Mouse (Mus musculus) thymus, postnatal 25 days (tissue): Measurements from ENCODE around the gene Tbx3.

Source experiments
- DNase-seq: peaks from one replicate; pipeline ENCODE4 v3.0.0; 2022

The Tbx3 gene

DNA sequence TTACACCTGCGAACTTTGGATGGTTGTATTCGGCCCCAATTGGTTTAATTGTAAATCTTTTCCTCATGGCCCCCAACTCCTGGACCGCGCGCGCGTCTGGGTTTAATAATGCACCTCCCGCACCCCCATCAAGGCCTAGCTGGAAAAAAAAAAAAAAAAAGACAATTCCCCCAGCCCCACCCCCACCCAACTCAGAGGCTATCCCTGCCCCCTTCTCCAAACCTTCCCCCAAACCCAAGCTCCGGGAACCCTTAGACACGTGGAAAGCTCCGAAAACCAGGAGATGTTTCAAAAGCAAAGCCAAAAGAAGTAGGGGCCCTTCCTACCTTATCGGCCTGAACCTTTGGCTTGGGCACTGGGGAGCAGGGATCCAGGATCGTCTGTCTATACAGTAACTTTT lies 8.1 kb upstream of the Tbx3 start:
- no peak for DNase-seq

DNA sequence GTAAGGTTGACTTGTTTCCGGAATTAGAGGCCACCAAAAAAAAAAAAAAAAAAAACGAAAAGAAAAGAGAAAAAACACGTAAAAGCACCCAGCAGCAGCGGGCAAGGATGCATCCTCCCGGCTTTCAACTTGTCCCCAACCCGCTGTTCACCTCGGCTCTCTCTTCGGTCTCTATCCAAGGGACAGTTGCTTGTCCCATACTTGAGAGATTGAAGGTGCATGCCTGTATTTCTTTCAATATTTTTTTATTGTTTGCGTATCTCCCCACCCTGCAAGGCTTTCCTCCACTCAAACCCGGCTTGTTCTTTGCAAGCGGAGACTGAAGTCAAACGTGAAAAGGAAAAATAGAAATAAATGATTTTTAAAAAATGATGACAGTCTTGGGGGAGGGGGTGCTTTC lies 7.7 kb upstream of the Tbx3 start:
- DNase-seq: no peak

- no peak for DNase-seq
Measured at GRCm38 (mm10) chr5:119663241-119663640, 7.2 kb upstream of the Tbx3 start.

- DNase-seq: no peak
Measured at GRCm38 (mm10) chr5:119663747-119664146, 6.7 kb upstream of the Tbx3 start.

GRCm38 (mm10) chr5:119665739-119666138 lies 4.7 kb upstream of the Tbx3 start:
- no peak for DNase-seq

- no peak for DNase-seq
Measured at GRCm38 (mm10) chr5:119667356-119667940, 3.0 kb upstream of the Tbx3 start.

GRCm38 (mm10) chr5:119668191-119668912 lies 2.1 kb upstream of the Tbx3 start:
- DNase-seq: no peak

GRCm38 (mm10) chr5:119668913-119669411 lies 1.5 kb upstream of the Tbx3 start:
- DNase-seq: no peak

GRCm38 (mm10) chr5:119669741-119670565 lies 516 bp upstream of the Tbx3 start:
- DNase-seq: no peak

GRCm38 (mm10) chr5:119671124-119671801 lies 794 bp downstream of the Tbx3 start:
- DNase-seq: no peak

DNA sequence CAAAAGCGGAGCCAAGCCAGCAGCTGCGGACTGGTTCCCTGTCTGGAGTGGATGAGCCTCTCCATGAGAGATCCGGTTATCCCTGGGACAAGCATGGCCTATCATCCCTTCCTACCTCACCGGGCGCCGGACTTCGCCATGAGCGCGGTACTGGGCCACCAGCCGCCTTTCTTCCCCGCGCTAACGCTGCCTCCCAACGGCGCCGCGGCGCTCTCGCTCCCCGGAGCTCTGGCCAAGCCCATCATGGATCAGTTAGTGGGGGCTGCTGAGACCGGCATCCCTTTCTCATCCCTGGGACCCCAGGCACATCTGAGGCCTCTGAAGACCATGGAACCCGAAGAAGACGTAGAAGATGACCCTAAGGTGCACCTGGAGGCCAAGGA lies 1.5 kb downstream of the Tbx3 start:
- no peak for DNase-seq

DNA sequence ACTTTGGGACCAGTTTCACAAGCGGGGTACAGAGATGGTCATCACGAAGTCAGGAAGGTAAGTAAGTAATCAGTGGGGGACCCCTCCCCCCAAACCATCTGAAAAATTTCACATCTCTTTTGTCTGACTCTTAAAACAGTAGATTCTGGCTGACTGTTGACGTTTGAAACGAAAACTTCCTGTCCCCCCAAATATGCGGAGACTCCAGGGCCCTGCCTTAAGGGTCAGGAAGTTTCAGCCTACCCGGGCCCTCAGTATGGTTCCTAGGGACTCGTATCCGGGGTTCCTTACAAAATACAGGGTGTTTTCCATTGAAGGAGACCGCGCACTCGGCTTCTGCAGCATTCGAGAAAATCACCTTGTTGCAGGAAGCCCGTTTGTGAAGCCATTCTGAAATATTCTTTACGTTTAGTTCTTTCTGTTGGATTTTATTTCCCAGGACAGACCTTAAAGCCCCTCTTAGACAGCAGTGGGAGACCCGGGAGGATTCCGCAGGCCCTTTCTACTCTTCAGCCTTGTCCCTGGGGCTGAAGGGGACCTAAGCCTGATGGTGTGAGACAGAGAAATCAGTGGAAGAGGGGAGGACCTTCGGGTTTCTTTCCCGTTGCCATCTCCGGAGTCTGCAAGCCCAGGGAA lies 2.0 kb downstream of the Tbx3 start:
- DNase-seq: no peak

GRCm38 (mm10) chr5:119672984-119673600 lies 2.6 kb downstream of the Tbx3 start:
- no peak for DNase-seq

DNA sequence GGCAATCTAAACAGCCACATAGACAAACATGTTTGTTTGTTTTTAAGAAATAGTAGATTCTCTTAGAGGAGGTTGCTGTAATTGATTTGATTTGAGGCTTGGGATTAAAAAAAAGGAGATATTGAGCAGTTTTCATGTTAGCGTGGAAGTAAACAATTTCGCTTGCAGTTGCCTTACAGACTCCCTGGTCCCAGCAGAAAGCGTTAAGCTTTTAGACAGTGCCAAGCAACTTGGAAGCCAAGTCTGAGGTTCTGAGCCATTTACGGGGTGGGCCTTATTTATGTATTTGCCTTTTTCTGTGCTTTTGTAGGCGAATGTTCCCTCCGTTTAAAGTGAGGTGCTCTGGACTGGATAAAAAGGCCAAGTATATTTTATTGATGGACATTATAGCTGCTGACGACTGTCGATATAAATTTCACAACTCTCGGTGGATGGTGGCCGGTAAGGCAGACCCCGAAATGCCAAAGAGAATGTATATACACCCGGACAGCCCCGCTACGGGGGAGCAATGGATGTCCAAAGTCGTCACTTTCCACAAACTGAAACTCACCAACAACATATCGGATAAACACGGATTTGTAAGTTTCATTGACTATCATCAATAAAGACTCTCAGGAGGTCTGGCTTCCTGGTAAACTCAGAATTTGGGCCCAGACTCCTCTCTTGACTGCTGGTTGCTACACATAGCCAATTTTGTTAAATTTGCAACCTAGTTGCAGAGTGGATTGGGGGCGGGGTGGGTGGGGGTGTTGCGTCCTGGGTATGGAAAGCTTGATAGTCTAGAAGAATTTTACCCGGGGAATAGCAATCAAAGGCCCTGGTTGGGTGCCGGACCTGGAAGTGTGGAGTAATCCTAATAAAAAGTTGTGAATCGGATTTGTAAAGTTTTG lies 3.5 kb downstream of the Tbx3 start:
- DNase-seq: no peak

GRCm38 (mm10) chr5:119674606-119675330 lies 4.3 kb downstream of the Tbx3 start:
- DNase-seq: no peak

- no peak for DNase-seq
Measured at GRCm38 (mm10) chr5:119676245-119676644, 5.8 kb downstream of the Tbx3 start.

GRCm38 (mm10) chr5:119678516-119678915 lies 8.0 kb downstream of the Tbx3 start:
- no peak for DNase-seq

DNA sequence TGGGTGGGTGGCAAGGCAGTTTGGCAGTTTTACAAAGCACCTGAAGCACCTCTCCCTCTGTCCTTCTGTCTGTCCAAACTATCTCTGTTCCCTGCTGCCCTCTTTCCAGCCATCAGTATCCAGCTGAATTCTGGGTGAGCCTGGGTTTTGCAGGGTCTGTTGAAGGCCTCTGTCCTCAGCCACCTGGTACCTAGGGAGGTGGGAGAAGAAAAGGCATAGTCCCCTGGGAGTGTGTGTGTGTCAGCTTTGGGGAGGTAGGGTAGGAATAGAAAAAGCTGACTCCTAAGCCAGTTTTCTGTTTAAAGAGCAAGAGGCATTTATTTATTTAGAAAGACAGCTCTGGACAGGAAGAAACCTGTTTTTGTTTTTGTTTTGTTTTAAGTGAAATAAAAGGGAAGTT lies 8.6 kb downstream of the Tbx3 start:
- no peak for DNase-seq

DNA sequence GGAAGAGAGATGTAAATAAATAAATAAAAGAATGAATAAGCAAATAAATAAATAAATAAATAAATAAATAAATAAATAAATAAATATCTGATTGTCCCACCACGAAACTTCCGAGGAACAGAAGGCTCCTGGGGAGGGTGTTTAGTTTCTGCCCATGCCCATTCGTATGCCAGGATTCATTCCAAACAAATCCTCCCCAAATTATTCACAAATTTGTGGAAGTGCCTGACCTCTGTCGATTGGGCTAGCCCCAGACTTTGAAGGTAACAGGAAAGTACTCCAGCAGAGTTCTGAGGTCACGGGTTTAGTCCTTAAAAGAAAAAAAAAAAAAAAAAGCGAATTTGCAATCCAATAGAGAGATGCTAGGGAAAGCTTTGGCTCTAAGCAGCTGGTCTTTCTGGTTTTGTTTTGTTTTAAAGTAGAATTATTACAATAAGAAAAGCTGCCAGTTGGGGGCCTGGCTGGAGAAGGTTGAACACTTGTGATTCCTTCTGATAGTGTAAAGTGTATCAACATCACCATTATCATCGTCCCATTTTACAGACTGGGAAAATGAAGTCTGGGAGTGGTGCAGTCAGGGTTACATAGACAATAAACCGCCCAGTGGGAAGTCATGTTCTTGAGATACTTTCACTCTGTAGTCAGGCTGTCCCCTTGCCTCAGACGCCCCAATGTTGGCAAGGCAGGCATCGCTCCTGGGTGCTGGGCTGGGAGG lies 9.3 kb downstream of the Tbx3 start:
- DNase-seq: no peak
